Comparison of ENCODE assay signal across 7 mouse cellular contexts in genomic region chr4:108300670-108301373, GRCm38 (mm10). TPM values are rescaled to one million over a fixed set of nuclear protein-coding genes. Genes with fewer than 3 reads are reported as not detected.
A peak's percentile ranks its signal among the peaks of the same experiment; 100 is the strongest.
DNase-seq lines count a peak whose midpoint lies in the region; ATAC-seq and TF ChIP-seq lines count a peak whose summit lies in the region.

Gene Zyg11b, minus strand, starts transcription at chr4:108301096.

- H3K27me3 ChIP-seq in intestine, embryonic 15.5 days (replicated peaks) = no peaks in the 10 kb centered on the region
- no peaks in the 10 kb centered on the region for H3K27me3 ChIP-seq in midbrain, embryonic 12.5 days
- H3K27me3 ChIP-seq in small intestine, adult 2 months (ENCODE audit: control insufficient read depth, insufficient read depth, low read length) = no peaks in the 10 kb centered on the region

- under 1% methylated on average over 55 of the region's 58 CpGs for WGBS in intestine, embryonic 15.5 days
- under 1% methylated on average over 58 of the region's 58 CpGs for WGBS in midbrain, embryonic 12.5 days
- WGBS in small intestine, adult 2 months = under 1% methylated on average over 54 of the region's 58 CpGs

- no peak for TF ChIP-seq CTCF in small intestine, adult 2 months (IDR thresholded peaks at IDR 0.05; ENCODE audit: extremely low read depth, insufficient read length, insufficient replicate concordance, low read depth, low read length)

- TF ChIP-seq POLR2A in small intestine, adult 2 months (IDR thresholded peaks at IDR 0.05; ENCODE audit: low read depth, low read length) = peak; percentile 84

- H3K9me3 ChIP-seq in intestine, embryonic 15.5 days = no peaks in the 10 kb centered on the region
- no peaks in the 10 kb centered on the region for H3K9me3 ChIP-seq in midbrain, embryonic 12.5 days

- peak within 1 kb of the TSS; percentile 76 for H3K4me2 ChIP-seq in intestine, embryonic 15.5 days (replicated peaks)
- H3K4me2 ChIP-seq in midbrain, embryonic 12.5 days (replicated peaks) = peak within 1 kb of the TSS; percentile 65

- H3K4me1 ChIP-seq in intestine, embryonic 15.5 days (replicated peaks) = peaks cover 9% of the 10 kb centered on the region
- peaks cover 18% of the 10 kb centered on the region for H3K4me1 ChIP-seq in midbrain, embryonic 12.5 days
- peaks cover 2% of the 10 kb centered on the region; the same call in 1 of the 2 replicates for H3K4me1 ChIP-seq in small intestine, adult 2 months (ENCODE audit: control insufficient read depth, insufficient read depth, insufficient read length, low read length)

- H3K36me3 ChIP-seq in intestine, embryonic 15.5 days = no peaks in the 10 kb centered on the region
- H3K36me3 ChIP-seq in midbrain, embryonic 12.5 days = peaks cover 5% of the 10 kb centered on the region; the same call in 1 of the 2 replicates
- H3K36me3 ChIP-seq in small intestine, adult 2 months (ENCODE audit: control insufficient read depth, insufficient read depth, low read length) = no peaks in the 10 kb centered on the region

- peak within 1 kb of the TSS; percentile 97 for H3K9ac ChIP-seq in intestine, embryonic 15.5 days
- H3K9ac ChIP-seq in midbrain, embryonic 12.5 days (replicated peaks) = peak within 1 kb of the TSS; percentile 93

- intact Hi-C loops in gastrocnemius, postnatal 36 days (cut with DNase I) = no loop called here
- intact Hi-C loops in left cerebral cortex, postnatal 4 days (cut with DNase I) = no loop called here

- H3K27ac ChIP-seq in intestine, embryonic 15.5 days = peak within 1 kb of the TSS; percentile 91
- peak within 1 kb of the TSS; percentile 96 for H3K27ac ChIP-seq in midbrain, embryonic 12.5 days (replicated peaks)
- peak within 1 kb of the TSS; percentile 84 for H3K27ac ChIP-seq in small intestine, adult 2 months (ENCODE audit: insufficient read depth, low read depth, low read length)

- ATAC-seq in intestine, embryonic 15.5 days = peak; percentile 97
- ATAC-seq in midbrain, embryonic 12.5 days (ENCODE audit: low FRiP score, low read depth) = peak; percentile 95

- peak within 1 kb of the TSS; percentile 91 for H3K4me3 ChIP-seq in intestine, embryonic 15.5 days (replicated peaks)
- H3K4me3 ChIP-seq in midbrain, embryonic 12.5 days = peak within 1 kb of the TSS; percentile 92
- H3K4me3 ChIP-seq in small intestine, adult 2 months (ENCODE audit: low read depth, low read length) = peak within 1 kb of the TSS; percentile 99

- peak; percentile 72 for DNase-seq in adrenal gland, adult 8-10 months
- peak; percentile 90 for DNase-seq in embryo, embryonic 11.5 days (ENCODE audit: low read depth, low spot score)
- peak; percentile 81 to 86 for DNase-seq in gastrocnemius, postnatal 36 days
- DNase-seq in left cerebral cortex, postnatal 4 days = peak; percentile 96

RNA-seq across cellular contexts. Expression of gene Zyg11b, which starts in this region (rescaled TPM):
- 10 to 100 TPM; 42.6 to 60.9 (median 46.0) TPM for total RNA-seq in adrenal gland, adult 8-10 months (2022)
- 10 to 100 TPM; 52.7 to 60.2 TPM for total RNA-seq in gastrocnemius, postnatal 36 days (2021)
- 8.3 and 8.6 TPM in 2 replicates for polyA plus RNA-seq in intestine, embryonic 15.5 days (2015; fragmentation: Nextera tagmentation; extraction: Ambion mirVana)
- 100 to 1,000 TPM; 150 to 152 TPM for total RNA-seq in left cerebral cortex, postnatal 4 days (2021)
- polyA plus RNA-seq in midbrain, embryonic 12.5 days (2016; fragmentation: Nextera tagmentation; extraction: Ambion mirVana) = 33.9 and 40.5 TPM in 2 replicates
- 2.6 and 4.1 TPM in 2 replicates for polyA plus RNA-seq in small intestine, adult 2 months (2012; rRNA removed)

Comparison
In these comparisons a context has a peak if more than half of its experiments do, and no peak if none do; other contexts are left out.
1. Peak in every context shown above with its lines: DNase-seq, ATAC-seq, H3K4me3 ChIP-seq and H3K27ac ChIP-seq.